Mouse (Mus musculus): ENCODE results near the gene Asb6. TPM values are rescaled to one million over a fixed set of nuclear protein-coding genes. Genes with fewer than 3 reads are reported as not detected.

The Asb6 gene
- polyA plus RNA-seq, 1 experiment = 21.5 TPM

- peaks cover 38% of the 10 kb centered on the region for H3K4me1 ChIP-seq
- TF ChIP-seq GATA1 (IDR thresholded peaks at IDR 0.05; ENCODE audit: borderline replicate concordance, low read length) (no peak), FLI1 (IDR thresholded peaks at IDR 0.05; ENCODE audit: low read length) (no peak)
- H3K36me3 ChIP-seq (replicated peaks; ENCODE audit: low read length) = no peaks in the 10 kb centered on the region
- peaks cover 78% of the 10 kb centered on the region for H3K27me3 ChIP-seq (replicated peaks)
- peak overlapping the region; percentile 89 for H3K4me3 ChIP-seq (replicated peaks)
- H3K9me3 ChIP-seq = no peaks in the 10 kb centered on the region
Observed at GRCm38 (mm10) chr2:30801067-30801852, 28.9 kb downstream of the Asb6 start.

GRCm38 (mm10) chr2:30800671-30801066, 29.5 kb downstream of the Asb6 start:
- peaks cover 78% of the 10 kb centered on the region for H3K27me3 ChIP-seq (replicated peaks)
- no peak for TF ChIP-seq FLI1 (IDR thresholded peaks at IDR 0.05; ENCODE audit: low read length)
- no peak for TF ChIP-seq GATA1 (IDR thresholded peaks at IDR 0.05; ENCODE audit: borderline replicate concordance, low read length)
- peak overlapping the region; percentile 89 for H3K4me3 ChIP-seq (replicated peaks)
- H3K9me3 ChIP-seq = no peaks in the 10 kb centered on the region
- H3K4me1 ChIP-seq = peaks cover 38% of the 10 kb centered on the region
- H3K36me3 ChIP-seq (replicated peaks; ENCODE audit: low read length) = no peaks in the 10 kb centered on the region

GRCm38 (mm10) chr2:30799456-30799855, 30.7 kb downstream of the Asb6 start:
- H3K4me3 ChIP-seq (replicated peaks) = no peak overlapping the region
- H3K27me3 ChIP-seq (replicated peaks) = peaks cover 78% of the 10 kb centered on the region
- peaks cover 41% of the 10 kb centered on the region for H3K4me1 ChIP-seq
- no peaks in the 10 kb centered on the region for H3K36me3 ChIP-seq (replicated peaks; ENCODE audit: low read length)
- TF ChIP-seq FLI1 (IDR thresholded peaks at IDR 0.05; ENCODE audit: low read length) (no peak), GATA1 (IDR thresholded peaks at IDR 0.05; ENCODE audit: borderline replicate concordance, low read length) (no peak)
- no peaks in the 10 kb centered on the region for H3K9me3 ChIP-seq

GRCm38 (mm10) chr2:30796382-30796781, 33.8 kb downstream of the Asb6 start:
- Histone ChIP-seq H3K36me3 (replicated peaks; ENCODE audit: low read length) (no peaks in the 10 kb centered on the region), H3K9me3 (no peaks in the 10 kb centered on the region), H3K4me3 (replicated peaks) (peak overlapping the region; percentile 87), H3K4me1 (peaks cover 57% of the 10 kb centered on the region), H3K27me3 (replicated peaks) (peaks cover 67% of the 10 kb centered on the region)
- TF ChIP-seq GATA1 (IDR thresholded peaks at IDR 0.05; ENCODE audit: borderline replicate concordance, low read length) (no peak), FLI1 (IDR thresholded peaks at IDR 0.05; ENCODE audit: low read length) (no peak)

- no peaks in the 10 kb centered on the region for H3K36me3 ChIP-seq (replicated peaks; ENCODE audit: low read length)
- H3K4me3 ChIP-seq (replicated peaks) = peak overlapping the region; percentile 87
- H3K9me3 ChIP-seq = no peaks in the 10 kb centered on the region
- peaks cover 64% of the 10 kb centered on the region for H3K27me3 ChIP-seq (replicated peaks)
- H3K4me1 ChIP-seq = peaks cover 55% of the 10 kb centered on the region
- no peak for TF ChIP-seq GATA1 (IDR thresholded peaks at IDR 0.05; ENCODE audit: borderline replicate concordance, low read length)
- no peak for TF ChIP-seq FLI1 (IDR thresholded peaks at IDR 0.05; ENCODE audit: low read length)
Observed at GRCm38 (mm10) chr2:30795889-30796275, 34.3 kb downstream of the Asb6 start.

GRCm38 (mm10) chr2:30795271-30795888, 34.8 kb downstream of the Asb6 start:
- Histone ChIP-seq H3K27me3 (replicated peaks) (peaks cover 59% of the 10 kb centered on the region), H3K4me1 (peaks cover 56% of the 10 kb centered on the region), H3K4me3 (replicated peaks) (peak overlapping the region; percentile 93), H3K9me3 (no peaks in the 10 kb centered on the region), H3K36me3 (replicated peaks; ENCODE audit: low read length) (no peaks in the 10 kb centered on the region)
- no peak for TF ChIP-seq GATA1 (IDR thresholded peaks at IDR 0.05; ENCODE audit: borderline replicate concordance, low read length)

GRCm38 (mm10) chr2:30794179-30795108, 35.7 kb downstream of the Asb6 start:
- TF ChIP-seq GATA1 (IDR thresholded peaks at IDR 0.05; ENCODE audit: borderline replicate concordance, low read length) (no peak), FLI1 (IDR thresholded peaks at IDR 0.05; ENCODE audit: low read length) (no peak)
- Histone ChIP-seq H3K9me3 (no peaks in the 10 kb centered on the region), H3K27me3 (replicated peaks) (peaks cover 50% of the 10 kb centered on the region), H3K4me1 (peaks cover 58% of the 10 kb centered on the region), H3K36me3 (replicated peaks; ENCODE audit: low read length) (no peaks in the 10 kb centered on the region), H3K4me3 (replicated peaks) (peak overlapping the region; percentile 93)

GRCm38 (mm10) chr2:30792061-30792460, 38.1 kb downstream of the Asb6 start:
- Histone ChIP-seq H3K9me3 (no peaks in the 10 kb centered on the region), H3K4me1 (peaks cover 75% of the 10 kb centered on the region), H3K4me3 (replicated peaks) (no peak overlapping the region), H3K36me3 (replicated peaks; ENCODE audit: low read length) (no peaks in the 10 kb centered on the region), H3K27me3 (replicated peaks) (peaks cover 28% of the 10 kb centered on the region)
- no peak for TF ChIP-seq GATA1 (IDR thresholded peaks at IDR 0.05; ENCODE audit: borderline replicate concordance, low read length)
- TF ChIP-seq FLI1 (IDR thresholded peaks at IDR 0.05; ENCODE audit: low read length) = no peak

GRCm38 (mm10) chr2:30787466-30787865, 42.7 kb downstream of the Asb6 start:
- H3K27me3 ChIP-seq (replicated peaks) = peaks cover 28% of the 10 kb centered on the region
- H3K9me3 ChIP-seq = no peaks in the 10 kb centered on the region
- peaks cover 83% of the 10 kb centered on the region for H3K4me1 ChIP-seq
- no peak overlapping the region for H3K4me3 ChIP-seq (replicated peaks)
- no peaks in the 10 kb centered on the region for H3K36me3 ChIP-seq (replicated peaks; ENCODE audit: low read length)
- TF ChIP-seq GATA1 (IDR thresholded peaks at IDR 0.05; ENCODE audit: borderline replicate concordance, low read length) = no peak

All from megakaryocyte, embryonic 14.5 days (primary cell).